Mouse (Mus musculus) gastrocnemius, adult 2 months (tissue): ENCODE data around the gene Tex14. TPM values are rescaled to one million over a fixed set of nuclear protein-coding genes. Genes with fewer than 3 reads are reported as not detected.

Source experiments
- DNase-seq: peaks from one replicate; pipeline ENCODE4 v3.0.0; 2022
- H3K27ac ChIP-seq: fragments of 200-600 bp; 2 replicates; pipeline ENCODE4 v1.8.1; 2022; ENCODE audit warnings: mild to moderate bottlenecking
- H3K4me3 ChIP-seq: fragments of 200-600 bp; 2 replicates; pipeline ENCODE4 v1.8.1; 2022; ENCODE audit warnings: mild to moderate bottlenecking, moderate library complexity
- CTCF ChIP-seq: fragments of 200-600 bp; IDR thresholded peaks from 2 replicates; pipeline ENCODE4 v1.8.1; 2022; ENCODE audit warnings: antibody characterized with exemption, mild to moderate bottlenecking, moderate library complexity
- intact Hi-C: fragments of 180-260 bp; cut with DNase I; formaldehyde crosslinking; loops from one replicate; pipeline ENCODE4 v1.15.1; 2025
- long read RNA-seq, 2 experiments: library from polyadenylated mRNA; stranded (forward); transcript quantifications; one replicate each; pipeline ENCODE4 v2.0.0; 2021
- total RNA-seq, 2 experiments: library from RNA; stranded (reverse); gene quantifications; 2 replicates each; pipeline ENCODE4 v1.2.3; 2021

Gene Tex14
- not detected for total RNA-seq
- long read RNA-seq, experiment 1, partial matches to known transcripts: 0 of 1 reads
- long read RNA-seq, experiment 1, other reads (novel, unspliced or antisense): 1 of 1 reads
- long read RNA-seq, experiment 2, partial matches to known transcripts: 0 of 3 reads
- long read RNA-seq, experiment 2, other reads (novel, unspliced or antisense): 3 of 3 reads

DNA sequence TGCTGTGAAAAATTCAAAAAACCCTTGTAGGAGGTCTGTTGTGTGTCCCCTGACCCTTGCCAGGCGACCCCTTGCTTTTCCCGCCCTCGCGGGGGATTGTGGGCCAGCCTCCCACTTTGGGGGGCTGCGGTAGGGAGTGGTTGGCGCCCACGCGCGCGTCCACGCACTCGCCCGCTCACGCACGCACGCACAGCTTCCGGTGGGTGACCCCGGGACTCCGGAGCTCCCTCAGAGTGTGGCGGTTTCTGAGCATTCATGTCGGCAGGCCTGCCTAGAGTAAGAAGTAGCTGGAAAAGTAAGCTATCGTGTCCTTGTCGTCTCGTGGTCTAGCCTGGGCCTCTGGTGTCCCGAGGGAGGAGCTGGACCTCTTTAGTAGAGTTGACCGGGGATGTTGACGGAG is at the start of gene Tex14, which contains the start of gene Rad51c:
Gene Tex14, plus strand, starts transcription at position 190 of the 400 bp plus-strand sequence.
Gene Rad51c, minus strand, starts transcription at position 79 of the 400 bp plus-strand sequence.
- peak within 1 kb of the TSS; percentile 90 for H3K27ac ChIP-seq
- intact Hi-C loops: loop anchor here (5.0 kb wide), 1 partner anchor 188 kb away; no protein-coding TSS in a partner anchor
- TF ChIP-seq CTCF: no peak
- peak within 1 kb of the TSS; percentile 87 for H3K4me3 ChIP-seq
- DNase-seq: peak; percentile 46

DNA sequence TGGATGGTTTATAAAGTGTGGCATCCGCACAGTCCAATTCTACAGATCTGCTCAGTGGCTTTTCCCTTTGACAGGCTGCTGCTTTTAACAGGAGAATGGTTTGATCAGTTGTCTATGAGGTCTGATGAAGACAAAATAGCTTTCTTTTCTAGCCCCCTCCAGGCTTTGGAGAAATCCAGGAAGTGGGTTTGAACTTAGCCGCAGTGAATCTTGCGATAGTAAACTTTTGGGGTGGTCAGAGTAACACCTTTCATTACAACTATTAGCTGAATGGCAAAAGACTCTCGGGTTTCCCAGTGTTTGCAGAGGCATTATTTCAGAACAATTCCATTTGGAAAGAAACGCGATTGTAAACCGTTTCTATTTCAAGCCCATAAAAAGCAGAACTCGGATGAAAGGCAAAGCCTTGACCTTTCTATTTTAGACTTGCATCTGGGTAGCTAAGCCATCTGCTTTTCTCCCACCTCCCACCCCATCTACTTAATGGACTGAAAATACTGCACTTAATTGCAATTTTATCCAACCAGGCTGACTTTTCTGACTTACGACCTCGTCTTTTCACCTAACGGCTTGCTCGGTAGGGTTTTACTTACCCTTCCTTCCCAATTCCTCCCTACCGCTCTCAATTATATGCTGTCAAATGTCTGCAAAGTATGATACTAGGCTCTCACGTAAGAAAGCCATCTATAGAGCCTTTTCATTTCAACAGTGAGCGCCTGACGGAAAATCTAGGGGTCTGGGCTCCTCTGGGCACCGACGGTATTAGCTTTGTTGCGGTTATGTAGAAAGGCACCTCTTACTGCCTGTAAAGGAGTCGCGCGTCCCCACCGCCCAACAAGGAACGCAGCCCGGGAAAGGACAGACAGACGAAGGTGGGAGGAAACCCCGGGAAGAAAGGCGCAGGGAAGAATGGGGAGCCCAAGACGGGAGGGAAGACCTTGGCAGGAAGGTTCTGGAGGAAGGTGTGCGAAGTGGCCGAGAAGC is 47.3 kb upstream of the Tex14 start:
- no peak for DNase-seq
- H3K4me3 ChIP-seq: peak overlapping the region; percentile 87
- intact Hi-C loops: no loop called here
- TF ChIP-seq CTCF: no peak
- H3K27ac ChIP-seq: peak overlapping the region; percentile 24

DNA sequence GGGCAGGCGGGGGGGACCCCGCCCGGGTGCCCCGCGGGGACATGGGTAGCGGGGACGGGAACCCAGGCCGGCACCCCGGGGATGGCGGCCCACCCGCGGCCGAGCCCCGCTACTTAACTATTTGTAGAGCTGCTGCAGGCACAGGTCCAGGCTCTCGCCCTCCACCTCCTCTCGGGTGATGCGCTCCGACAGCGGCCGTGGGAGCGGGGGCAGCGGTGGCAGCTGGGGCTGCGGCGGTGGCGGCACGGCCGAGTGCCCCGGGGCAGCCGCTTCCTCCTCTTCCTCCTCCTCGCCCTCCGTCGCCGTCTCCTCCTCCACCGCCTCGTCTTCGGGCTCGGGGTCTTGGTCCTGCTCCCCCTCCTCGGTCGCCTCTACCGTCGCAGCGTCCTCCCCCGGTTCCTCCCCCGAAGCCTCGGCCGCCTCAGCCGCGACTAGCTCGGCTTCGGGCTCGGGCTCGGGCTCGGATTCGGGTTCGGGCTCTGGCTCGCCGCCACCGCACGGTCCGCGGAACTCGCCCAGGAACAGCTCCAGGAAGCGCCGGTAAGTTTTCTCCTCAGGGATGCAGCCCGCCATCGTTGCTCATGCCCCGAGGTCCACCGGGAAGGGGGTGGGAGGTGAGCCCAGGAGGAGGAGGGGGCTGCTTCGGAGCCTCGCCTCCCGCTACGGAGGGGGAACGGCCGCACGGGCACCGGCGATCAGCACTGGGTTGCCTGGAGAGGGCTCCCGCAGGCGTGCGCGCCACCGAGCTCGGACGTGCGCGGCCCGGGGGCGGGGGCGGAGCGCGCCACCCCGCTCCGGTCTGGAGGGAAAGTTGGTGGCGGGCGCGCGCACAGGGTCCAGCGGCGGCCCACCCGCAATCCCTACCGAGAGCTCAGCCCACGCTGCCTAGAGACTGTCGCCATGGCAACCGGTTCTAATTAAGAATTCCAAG is 46.3 kb upstream of the Tex14 start, which contains the start of gene Ppm1e:
Gene Ppm1e, minus strand, starts transcription at position 693 of the 931 bp plus-strand sequence.
- peak; percentile 65 for DNase-seq
- Histone ChIP-seq H3K4me3 (peak within 1 kb of the TSS; percentile 87), H3K27ac (peak within 1 kb of the TSS; percentile 24)
- TF ChIP-seq CTCF: no peak
- intact Hi-C loops: no loop called here

DNA sequence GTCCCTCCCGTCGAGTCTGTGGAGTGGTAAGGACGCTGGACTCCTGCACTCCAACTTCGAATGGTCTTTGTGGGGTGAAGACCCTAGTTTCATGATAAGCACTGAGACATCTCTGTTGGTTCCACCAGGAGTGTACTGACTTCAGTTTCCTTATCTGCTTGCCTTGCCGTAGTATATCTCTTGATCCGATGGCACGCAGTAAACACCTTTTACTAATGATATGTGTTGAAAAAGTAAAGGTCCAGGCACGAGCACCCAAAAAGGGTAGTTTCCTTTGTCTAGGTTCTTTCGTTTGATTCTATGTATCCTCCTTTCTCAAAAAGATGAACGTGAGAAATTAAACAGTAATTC is 45.6 kb upstream of the Tex14 start:
- Histone ChIP-seq H3K27ac (peak overlapping the region; percentile 24; the same call in 1 of the 2 replicates), H3K4me3 (peak overlapping the region; percentile 87)
- DNase-seq: no peak
- TF ChIP-seq CTCF: no peak
- intact Hi-C loops: no loop called here

DNA sequence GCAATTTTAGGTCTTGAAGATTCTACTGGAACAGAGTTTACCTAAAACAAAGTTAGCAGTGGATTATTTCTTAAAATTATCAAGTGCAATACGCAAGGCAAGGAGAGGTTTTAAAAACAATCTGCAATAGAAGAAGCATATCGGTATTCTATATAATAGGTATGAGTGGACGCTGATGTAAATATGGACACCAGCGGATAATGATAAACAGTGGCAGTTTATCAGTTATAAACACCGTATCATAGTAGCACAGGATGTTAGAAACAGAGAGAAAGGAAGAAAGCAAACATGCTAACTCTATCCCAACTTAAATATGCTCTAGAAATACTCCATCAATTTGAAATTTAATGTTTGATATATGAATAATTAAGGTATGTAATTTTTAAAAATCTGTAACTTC is 39.7 kb upstream of the Tex14 start:
- no peak for DNase-seq
- no peak overlapping the region for H3K4me3 ChIP-seq
- H3K27ac ChIP-seq: no peak overlapping the region
- no peak for TF ChIP-seq CTCF
- intact Hi-C loops: no loop called here

DNA sequence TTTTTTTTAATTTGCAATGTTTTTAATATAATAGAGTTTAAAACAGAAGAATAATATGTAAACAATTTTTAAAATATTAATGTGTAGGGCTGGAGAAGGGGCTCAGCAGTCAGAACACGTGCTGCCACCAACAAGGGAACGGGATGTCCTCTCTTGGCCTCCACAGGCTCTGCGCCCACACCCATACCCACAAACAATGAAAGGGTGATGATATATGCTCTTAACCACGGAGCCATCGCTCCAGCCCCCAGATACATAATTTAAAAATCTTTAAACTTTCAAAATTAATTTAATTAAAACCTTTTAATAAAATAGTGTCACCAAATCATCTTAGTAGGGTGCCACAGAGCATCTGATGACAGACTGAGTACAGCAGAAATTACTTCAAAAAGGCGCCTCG is 37.8 kb upstream of the Tex14 start:
- DNase-seq: no peak
- intact Hi-C loops: no loop called here
- H3K27ac ChIP-seq: no peak overlapping the region
- H3K4me3 ChIP-seq: no peak overlapping the region
- no peak for TF ChIP-seq CTCF

DNA sequence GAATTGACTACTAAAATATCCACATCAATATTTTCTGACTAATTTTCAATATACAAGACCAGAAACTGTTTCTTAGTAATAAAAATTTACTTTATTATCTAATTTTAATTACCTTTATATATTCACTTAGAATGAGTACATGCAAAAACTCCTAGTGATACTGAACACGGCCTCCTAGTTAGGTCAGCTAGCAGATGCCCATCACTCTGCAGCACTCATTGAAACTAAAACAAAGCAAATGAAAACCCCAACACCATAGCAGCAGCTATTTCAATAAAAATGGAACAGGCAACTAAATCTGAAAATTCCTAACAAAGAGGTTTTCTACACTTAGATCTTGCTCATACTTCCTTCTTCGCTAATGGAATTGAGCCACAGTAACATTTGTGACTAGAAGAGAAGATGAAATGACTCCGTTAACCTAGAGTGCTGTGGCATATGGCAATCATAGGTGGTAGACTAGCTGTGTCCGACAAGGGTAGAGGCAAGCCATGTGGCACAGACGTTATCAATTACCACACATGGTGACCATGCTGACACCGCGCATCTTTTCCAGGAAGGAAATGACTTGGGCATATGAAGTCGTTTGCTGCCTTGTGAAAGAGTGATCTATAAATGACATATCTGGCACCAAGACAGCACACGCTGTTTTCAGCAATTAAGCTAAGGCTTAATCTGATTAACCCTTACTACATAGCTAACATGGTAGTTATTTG is 36.8 kb upstream of the Tex14 start:
- intact Hi-C loops: no loop called here
- TF ChIP-seq CTCF: no peak
- Histone ChIP-seq H3K27ac (no peak overlapping the region), H3K4me3 (no peak overlapping the region)
- DNase-seq: no peak

DNA sequence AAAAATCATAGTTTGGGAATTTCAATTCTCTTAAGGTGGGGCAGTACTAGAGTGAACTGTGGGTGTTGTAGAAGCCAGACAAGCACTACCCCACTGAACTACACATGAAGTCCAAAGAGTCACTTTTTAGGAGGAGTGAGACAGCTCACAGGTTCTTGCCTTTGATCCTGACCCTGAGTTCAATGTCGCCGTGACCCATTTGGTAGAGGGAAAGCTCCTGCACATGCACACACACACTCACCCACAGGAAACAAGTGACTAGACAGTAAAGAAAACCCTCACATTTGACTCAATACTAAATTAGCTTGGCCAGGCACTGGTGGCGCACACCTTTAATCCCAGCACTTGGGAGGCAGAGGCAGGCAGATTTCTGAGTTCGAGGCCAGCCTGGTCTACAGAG is 20.3 kb upstream of the Tex14 start:
- no peak overlapping the region for H3K4me3 ChIP-seq
- TF ChIP-seq CTCF: no peak
- H3K27ac ChIP-seq: no peak overlapping the region
- DNase-seq: no peak
- intact Hi-C loops: no loop called here

DNA sequence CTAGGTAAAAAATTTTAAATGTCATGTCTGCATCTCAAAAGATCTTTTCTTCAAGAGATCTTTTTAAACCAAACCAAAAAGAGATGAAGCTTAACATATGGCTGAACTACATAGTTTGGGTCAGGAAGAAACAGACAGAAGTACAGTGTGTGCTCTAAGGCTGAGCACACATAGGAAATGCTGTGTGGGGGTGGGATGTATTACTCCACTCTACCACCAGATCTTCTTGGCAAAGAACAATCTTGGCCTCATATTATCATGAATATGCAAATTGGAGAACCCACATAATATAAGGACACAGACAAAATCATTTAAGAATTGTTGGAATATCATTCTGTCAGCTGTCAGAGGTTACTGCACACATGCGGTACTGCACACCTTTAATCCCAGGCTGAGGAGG is 19.2 kb upstream of the Tex14 start:
- H3K27ac ChIP-seq: no peak overlapping the region
- TF ChIP-seq CTCF: no peak
- intact Hi-C loops: no loop called here
- H3K4me3 ChIP-seq: no peak overlapping the region
- no peak for DNase-seq

DNA sequence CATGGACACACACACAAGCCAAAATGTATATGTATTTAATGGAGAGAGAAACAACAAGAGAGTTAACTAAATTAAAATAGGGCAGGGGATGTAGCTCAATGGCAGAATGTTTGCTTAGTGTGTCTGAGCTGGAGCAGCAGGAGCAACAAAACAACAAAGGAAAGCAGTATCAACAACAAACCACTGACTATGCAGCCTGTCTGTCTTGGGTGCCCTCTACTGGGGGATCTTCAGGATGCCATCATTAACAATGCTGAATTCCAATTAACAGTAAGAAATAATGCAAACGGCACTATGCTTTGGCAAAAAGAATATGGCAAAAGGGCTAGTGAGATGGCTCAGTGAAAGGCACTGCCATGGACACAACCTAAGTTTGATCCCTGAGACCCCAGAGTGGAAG is 11.0 kb upstream of the Tex14 start:
- intact Hi-C loops: no loop called here
- peak; percentile 57 for TF ChIP-seq CTCF
- Histone ChIP-seq H3K27ac (no peak overlapping the region), H3K4me3 (no peak overlapping the region)
- DNase-seq: no peak

DNA sequence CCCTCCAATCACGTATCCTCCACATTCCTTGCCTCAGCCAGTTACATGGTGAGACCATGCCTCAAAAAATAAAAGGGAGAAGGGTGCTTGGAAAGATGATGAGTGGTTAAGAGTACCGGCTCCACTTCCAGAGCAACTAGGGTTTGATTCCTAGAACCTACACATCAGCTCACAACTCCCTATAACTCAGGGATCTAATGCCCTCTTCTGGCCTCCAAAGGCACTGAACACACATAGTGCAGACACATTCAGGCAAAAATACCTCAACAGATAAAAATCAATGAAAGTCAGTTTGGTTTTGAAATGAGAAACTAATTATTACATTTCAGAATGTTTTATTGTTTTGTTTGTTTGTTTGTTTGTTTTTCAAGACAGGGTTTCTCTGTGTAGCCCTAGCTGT is 6.5 kb upstream of the Tex14 start:
- intact Hi-C loops: no loop called here

More for the DNA sequence above, 6.5 kb upstream of the Tex14 start:
- no peak for DNase-seq
- Histone ChIP-seq H3K4me3 (no peak overlapping the region), H3K27ac (no peak overlapping the region)
- TF ChIP-seq CTCF: no peak
